Mouse (Mus musculus): ENCODE results near the gene Bfsp2.

DNA sequence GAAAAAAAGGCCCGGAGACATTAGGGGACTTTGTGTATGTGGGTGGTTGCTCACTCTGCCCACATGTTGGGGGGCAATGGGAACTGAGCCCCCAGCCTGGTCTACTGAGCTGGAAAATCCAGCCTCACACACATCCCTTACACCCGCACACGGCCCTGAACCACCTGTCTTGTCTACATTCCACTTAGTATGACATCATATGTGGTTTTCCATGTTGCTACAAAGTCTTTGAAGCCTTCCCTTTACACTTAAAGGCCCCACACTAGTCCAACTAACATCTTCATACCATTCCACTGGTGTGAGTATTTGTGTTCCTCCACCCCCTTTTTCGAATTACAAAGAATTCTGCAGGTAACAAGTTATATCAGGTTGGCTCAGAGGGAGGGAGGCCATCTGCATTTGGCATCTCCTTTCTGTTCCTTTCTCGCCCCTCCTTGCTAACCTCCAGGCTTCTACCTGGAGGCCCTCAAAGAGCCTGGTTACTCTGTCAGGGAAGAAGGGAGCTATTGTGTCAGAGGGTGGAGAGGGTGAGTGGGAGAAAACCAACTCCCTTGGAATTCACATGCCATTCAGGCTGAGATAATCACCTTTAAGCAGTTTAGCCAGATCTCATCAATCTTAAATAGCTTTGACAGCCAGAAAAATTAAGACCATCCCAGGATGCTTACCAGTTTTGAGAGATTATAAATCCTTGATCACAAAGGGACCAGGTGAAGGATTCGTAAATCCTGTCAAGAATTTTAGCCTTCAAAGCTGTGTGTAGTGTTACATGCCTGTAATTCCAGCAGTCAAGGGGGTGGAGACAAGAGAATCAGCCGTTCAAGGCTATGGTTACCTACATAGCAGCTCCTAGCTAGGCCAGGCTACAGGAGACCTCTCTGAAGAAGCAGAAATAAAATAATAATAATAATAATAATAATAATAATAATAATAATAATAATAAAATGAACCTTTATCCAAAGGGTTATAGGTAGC is 103.6 kb downstream of the Bfsp2 start:
- TF ChIP-seq CTCF (IDR thresholded peaks at IDR 0.05; ENCODE audit: borderline replicate concordance, extremely low read depth, insufficient read depth, insufficient read length) (no peak), POLR2A (IDR thresholded peaks at IDR 0.05; ENCODE audit: borderline replicate concordance, extremely low read depth, insufficient read depth, insufficient read length, poor library complexity, severe bottlenecking) (no peak)
